In genomic region chr16:10785371-10786231, GRCm38 (mm10) we compare ENCODE assay signal across 8 mouse cellular contexts. TPM values are rescaled to one million over a fixed set of nuclear protein-coding genes. Genes with fewer than 3 reads are reported as not detected.
DNase-seq lines count a peak whose midpoint lies in the region; ATAC-seq and TF ChIP-seq lines count a peak whose summit lies in the region.

Gene Socs1, minus strand, starts transcription at chr16:10785536.

- intact Hi-C loops in gastrocnemius, adult 2 months (cut with DNase I), result loop anchor here (1.0 to 2.0 kb wide), 3 partner anchors 59 to 215 kb away; no protein-coding TSS in a partner anchor

- H3K9me3 ChIP-seq in hindbrain, postnatal 0 days (ENCODE audit: low read length), result no peaks in the 10 kb centered on the region

- H3K4me3 ChIP-seq in gastrocnemius, adult 2 months, result peak within 1 kb of the TSS; percentile 84
- H3K4me3 ChIP-seq in hindbrain, postnatal 0 days (ENCODE audit: low read length), result peak within 1 kb of the TSS; percentile 74

- H3K27ac ChIP-seq in gastrocnemius, adult 2 months, result peak within 1 kb of the TSS; percentile 94
- H3K27ac ChIP-seq in hindbrain, postnatal 0 days, result peak within 1 kb of the TSS; percentile 90

- TF ChIP-seq CTCF in gastrocnemius, adult 2 months (IDR thresholded peaks at IDR 0.05), result no peak; the same call in none of the 2 replicates
- no peak for TF ChIP-seq CTCF in hindbrain, postnatal 0 days (IDR thresholded peaks at IDR 0.05; ENCODE audit: low read depth)

- H3K4me1 ChIP-seq in hindbrain, postnatal 0 days (ENCODE audit: insufficient read depth, low read length), result peaks cover 7% of the 10 kb centered on the region

- H3K4me2 ChIP-seq in hindbrain, postnatal 0 days (ENCODE audit: low read depth, low read length), result peak within 1 kb of the TSS; percentile 99

- H3K9ac ChIP-seq in hindbrain, postnatal 0 days (replicated peaks; ENCODE audit: low read length), result peak within 1 kb of the TSS; percentile 80

- ATAC-seq in activated CD4-positive, CD25-positive, alpha-beta regulatory T cell, adult 4 months, result peak; percentile 37
- ATAC-seq in common myeloid progenitor, adult 5-6 weeks (replicated peaks; ENCODE audit: low read depth, poor library complexity, severe bottlenecking), result peak; percentile 61
- ATAC-seq in hindbrain, postnatal 0 days, result peak; percentile 88
- ATAC-seq in megakaryocyte progenitor cell, adult 5-6 weeks (replicated peaks; ENCODE audit: poor library complexity), result peak; percentile 63

- WGBS in hindbrain, postnatal 0 days, result under 1% methylated on average over 59 of the region's 59 CpGs

- peak; percentile 92 for DNase-seq in gastrocnemius, adult 2 months
- peak; percentile 90 for DNase-seq in hindbrain, postnatal 0 days (ENCODE audit: low spot score)
- peak; percentile 37 to 78 for DNase-seq in left cerebral cortex, adult 9 months (ENCODE audit: low spot score in 2 of 2)
- DNase-seq in right cerebral cortex, postnatal 14 days, result peak; percentile 78
- peak; percentile 78 to 89 for DNase-seq in urinary bladder, postnatal 36 days (ENCODE audit: low spot score in 2 of 2)

- no peaks in the 10 kb centered on the region for H3K27me3 ChIP-seq in hindbrain, postnatal 0 days (ENCODE audit: insufficient read depth, low read length)

- no peaks in the 10 kb centered on the region for H3K36me3 ChIP-seq in hindbrain, postnatal 0 days (ENCODE audit: insufficient read depth, low read length)

RNA-seq across cellular contexts. Expression of gene Socs1, which starts in this region (rescaled TPM):
- 1 to 10 TPM; 4.0 to 4.6 TPM for polyA plus RNA-seq in activated CD4-positive, CD25-positive, alpha-beta regulatory T cell, adult 4 months (2017; shearing (Covaris generic))
- 0.59 and 2.3 TPM in 2 replicates for total RNA-seq in common myeloid progenitor, adult 5-6 weeks (2017)
- under 1 TPM; 0.33 to 0.61 TPM for total RNA-seq in gastrocnemius, adult 2 months (2021)
- total RNA-seq in hindbrain, postnatal 0 days (2014; rRNA removed), result 5.8 and 6.8 TPM in 2 replicates
- 4.4 and 4.8 TPM in 2 replicates for polyA plus RNA-seq in hindbrain, postnatal 0 days (2015; fragmentation: Nextera tagmentation; extraction: Ambion mirVana)
- total RNA-seq in megakaryocyte progenitor cell, adult 5-6 weeks (2015), result 0.39 and 0.59 TPM in 2 replicates
- 0.64 and 1.4 TPM in 2 replicates for total RNA-seq in megakaryocyte progenitor cell, adult 5-6 weeks (2017)

Comparison
In these comparisons a context has a peak if more than half of its experiments do, and no peak if none do; other contexts are left out.
1. Peak in every context shown above with its lines: DNase-seq, ATAC-seq, H3K4me3 ChIP-seq and H3K27ac ChIP-seq.
2. Peak in DNase-seq, H3K4me3 ChIP-seq and H3K27ac ChIP-seq in gastrocnemius, adult 2 months; RNA of the gene not detected or under 1 TPM.
3. ATAC-seq: peak in every context shown above with its lines; median percentile 88 in hindbrain, postnatal 0 days; 63 in megakaryocyte progenitor cell, adult 5-6 weeks; 61 in common myeloid progenitor, adult 5-6 weeks; 37 in activated CD4-positive, CD25-positive, alpha-beta regulatory T cell, adult 4 months.